Mouse (Mus musculus): Measurements from ENCODE around the gene Bcl2. TPM values are rescaled to one million over a fixed set of nuclear protein-coding genes. Genes with fewer than 3 reads are reported as not detected.

Bcl2 gene
- polyA plus RNA-seq, 1 experiment from 2014 or later, result 20.3 TPM

DNA sequence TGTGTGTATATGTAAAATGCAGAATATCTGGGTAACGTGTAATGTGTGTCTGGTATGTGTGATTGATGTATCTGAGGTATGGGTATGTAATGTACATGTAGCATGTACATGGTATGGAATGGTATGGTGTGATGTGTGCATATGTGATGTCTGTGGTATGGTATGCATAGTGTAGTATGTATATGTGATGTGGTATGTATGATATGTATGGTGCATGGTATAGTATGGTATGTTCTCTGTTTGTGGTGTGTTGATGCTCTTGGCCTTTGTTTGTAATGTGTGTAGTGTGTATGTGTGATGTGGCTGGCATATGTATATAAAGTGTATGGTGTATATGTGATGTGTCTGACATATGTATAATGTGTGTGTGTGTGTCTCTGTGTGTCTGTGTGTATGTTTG, 206.5 kb downstream of the Bcl2 start:
- no peak overlapping the region for H3K9ac ChIP-seq
- H3K9me3 ChIP-seq, result no peaks in the 10 kb centered on the region
- H3K27me3 ChIP-seq, result no peaks in the 10 kb centered on the region
- H3K4me1 ChIP-seq, result no peaks in the 10 kb centered on the region
- no peak overlapping the region for H3K4me2 ChIP-seq
- 65% methylated on average over 1 of the region's 1 CpGs for WGBS
- H3K36me3 ChIP-seq, result no peaks in the 10 kb centered on the region
- no peak overlapping the region for H3K4me3 ChIP-seq
- ATAC-seq (ENCODE audit: insufficient number of reproducible peaks, low FRiP score, low TSS enrichment, low read depth), result no peak
- no peak overlapping the region for H3K27ac ChIP-seq

DNA sequence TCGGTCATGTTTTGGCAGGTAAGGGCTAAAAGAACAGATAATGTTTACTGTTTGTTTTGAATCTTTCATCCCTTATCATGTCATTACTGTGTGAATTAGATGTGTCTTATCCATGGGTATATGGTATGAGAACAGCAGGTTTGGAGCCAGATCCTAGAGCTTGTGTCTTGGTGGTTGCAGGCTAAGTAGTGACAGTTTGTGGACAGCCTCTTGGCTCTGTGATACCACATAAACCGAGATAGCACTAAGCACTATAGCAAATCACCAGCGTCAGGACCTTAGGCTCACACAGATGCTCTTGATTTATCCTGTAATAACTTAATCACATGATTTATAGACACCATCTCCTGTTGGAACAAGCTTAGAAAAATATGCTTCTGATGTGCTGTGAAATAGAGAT, 210.2 kb downstream of the Bcl2 start:
- no peaks in the 10 kb centered on the region for H3K27me3 ChIP-seq
- ATAC-seq (ENCODE audit: insufficient number of reproducible peaks, low FRiP score, low TSS enrichment, low read depth), result no peak
- H3K4me2 ChIP-seq, result no peak overlapping the region
- no peak overlapping the region for H3K9ac ChIP-seq
- no peaks in the 10 kb centered on the region for H3K4me1 ChIP-seq
- no peaks in the 10 kb centered on the region for H3K36me3 ChIP-seq
- H3K4me3 ChIP-seq, result no peak overlapping the region
- H3K9me3 ChIP-seq, result no peaks in the 10 kb centered on the region
- no peak overlapping the region for H3K27ac ChIP-seq
- 65% methylated on average over 3 of the region's 3 CpGs for WGBS

DNA sequence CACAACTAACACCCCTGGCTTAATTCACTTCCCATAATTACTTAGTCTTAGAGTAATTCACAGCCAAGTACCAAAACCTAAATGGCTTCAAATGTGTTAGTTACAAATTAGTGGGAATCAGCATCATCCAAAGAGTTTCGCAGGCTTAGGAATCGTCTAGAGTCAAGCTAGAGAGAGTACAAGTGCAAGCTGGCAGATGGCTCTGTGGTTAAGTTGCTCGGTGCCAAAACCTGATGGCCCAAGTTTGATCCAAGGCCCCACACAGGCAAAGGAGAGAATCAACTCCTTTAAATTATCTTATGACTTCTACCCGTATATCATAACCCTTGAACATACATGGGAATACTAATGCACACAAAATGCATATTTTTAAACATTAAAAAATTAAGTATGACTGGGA, 210.7 kb downstream of the Bcl2 start:
- no peak for ATAC-seq (ENCODE audit: insufficient number of reproducible peaks, low FRiP score, low TSS enrichment, low read depth)
- Histone ChIP-seq H3K9ac (no peak overlapping the region), H3K4me3 (no peak overlapping the region), H3K9me3 (no peaks in the 10 kb centered on the region), H3K27me3 (no peaks in the 10 kb centered on the region), H3K27ac (no peak overlapping the region), H3K4me2 (no peak overlapping the region), H3K4me1 (no peaks in the 10 kb centered on the region), H3K36me3 (no peaks in the 10 kb centered on the region)
- 86% methylated on average over 4 of the region's 4 CpGs for WGBS

DNA sequence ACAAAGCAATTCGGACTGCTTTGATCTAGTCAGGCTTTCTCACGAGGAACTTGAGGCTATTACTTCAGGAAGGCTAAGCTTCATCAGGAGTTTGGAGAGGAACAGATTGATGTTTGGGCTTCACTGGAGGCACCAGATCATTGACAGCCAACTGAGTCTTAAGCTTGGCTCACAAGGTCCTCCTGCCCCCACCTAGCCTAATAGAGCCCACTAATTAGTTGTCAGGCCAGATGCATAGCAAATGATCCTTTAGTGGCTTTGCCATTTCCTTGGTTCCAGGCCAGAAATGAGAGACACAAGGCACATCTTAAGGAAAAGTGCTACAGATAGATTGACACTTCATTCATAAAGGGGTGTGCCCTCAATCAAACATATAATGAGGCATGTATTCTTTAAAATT, 216.1 kb downstream of the Bcl2 start:
- WGBS, result 57% methylated on average over 2 of the region's 2 CpGs
- Histone ChIP-seq H3K4me3 (no peak overlapping the region), H3K36me3 (no peaks in the 10 kb centered on the region), H3K27me3 (no peaks in the 10 kb centered on the region), H3K4me2 (no peak overlapping the region), H3K27ac (no peak overlapping the region), H3K4me1 (no peaks in the 10 kb centered on the region), H3K9ac (no peak overlapping the region), H3K9me3 (no peaks in the 10 kb centered on the region)
- ATAC-seq (ENCODE audit: insufficient number of reproducible peaks, low FRiP score, low TSS enrichment, low read depth), result no peak

Small RNAs within 50 kb of the gene (microRNA-seq; reads per million reads assigned to microRNA genes)
- gene Mir3473f, result not detected

Other genes with a start within 250 kb of the Bcl2 start
- 19.4 TPM in 2 replicates for gene Kdsr, start 45.5 kb upstream of the Bcl2 start, polyA plus RNA-seq (2015; fragmentation: Nextera tagmentation; extraction: Ambion mirVana)
- gene Vps4b, start 82.5 kb upstream of the Bcl2 start, polyA plus RNA-seq (2015; fragmentation: Nextera tagmentation; extraction: Ambion mirVana), result 64.1 and 70.7 TPM in 2 replicates
- gene Serpinb5, start 146.9 kb upstream of the Bcl2 start, polyA plus RNA-seq (2015; fragmentation: Nextera tagmentation; extraction: Ambion mirVana), result 54.3 and 64.2 TPM in 2 replicates
- gene Serpinb12, start 220.2 kb upstream of the Bcl2 start, polyA plus RNA-seq (2015; fragmentation: Nextera tagmentation; extraction: Ambion mirVana), result 48.6 and 54.9 TPM in 2 replicates

All from limb, embryonic 15.5 days (tissue).